Mouse (Mus musculus): ENCODE data around the gene Galp. TPM values are rescaled to one million over a fixed set of nuclear protein-coding genes. Genes with fewer than 3 reads are reported as not detected.
"Not testable (repeated sequence)": the region's sequence is repeated elsewhere in the genome, so short reads cannot be mapped to it uniquely, and the experiment has no call there.

Gene Galp
- polyA plus RNA-seq, 1 experiment, result not detected

- peak overlapping the region; percentile 95 for H3K4me3 ChIP-seq (ENCODE audit: insufficient read depth, low read length)
- no peaks in the 10 kb centered on the region for H3K4me1 ChIP-seq (ENCODE audit: control insufficient read depth, insufficient read depth, low read length)
- TF ChIP-seq CTCF (IDR thresholded peaks at IDR 0.05; ENCODE audit: borderline replicate concordance, insufficient read depth, low read length), result no peak
- TF ChIP-seq POLR2A (IDR thresholded peaks at IDR 0.05; ENCODE audit: low read depth, low read length), result 0 out of 2 replicates have a peak, but pooled peaks have one; percentile 8
- H3K27ac ChIP-seq (ENCODE audit: insufficient read depth, low read length), result 0 out of 2 replicates have a peak overlapping the region, but pooled peaks have one; percentile 19
Measured at GRCm38 (mm10) chr7:6172674-6173244, 24.1 kb upstream of the Galp start.

GRCm38 (mm10) chr7:6173872-6174271, 23.0 kb upstream of the Galp start:
- H3K27ac ChIP-seq (ENCODE audit: insufficient read depth, low read length), result no peak overlapping the region
- TF ChIP-seq POLR2A (IDR thresholded peaks at IDR 0.05; ENCODE audit: low read depth, low read length) (no peak), CTCF (IDR thresholded peaks at IDR 0.05; ENCODE audit: borderline replicate concordance, insufficient read depth, low read length) (no peak)
- H3K4me3 ChIP-seq (ENCODE audit: insufficient read depth, low read length), result no peak overlapping the region
- no peaks in the 10 kb centered on the region for H3K4me1 ChIP-seq (ENCODE audit: control insufficient read depth, insufficient read depth, low read length)

GRCm38 (mm10) chr7:6174365-6174987, 22.4 kb upstream of the Galp start:
- H3K27ac ChIP-seq (ENCODE audit: insufficient read depth, low read length); H3K4me1 ChIP-seq (ENCODE audit: control insufficient read depth, insufficient read depth, low read length); H3K4me3 ChIP-seq (ENCODE audit: insufficient read depth, low read length): not testable (repeated sequence)

GRCm38 (mm10) chr7:6179013-6179412, 17.9 kb upstream of the Galp start:
- H3K4me3 ChIP-seq (ENCODE audit: insufficient read depth, low read length), result no peak overlapping the region
- H3K4me1 ChIP-seq (ENCODE audit: control insufficient read depth, insufficient read depth, low read length), result no peaks in the 10 kb centered on the region
- TF ChIP-seq POLR2A (IDR thresholded peaks at IDR 0.05; ENCODE audit: low read depth, low read length) (no peak), CTCF (IDR thresholded peaks at IDR 0.05; ENCODE audit: borderline replicate concordance, insufficient read depth, low read length) (no peak)
- no peak overlapping the region for H3K27ac ChIP-seq (ENCODE audit: insufficient read depth, low read length)

GRCm38 (mm10) chr7:6182882-6183281, 14.0 kb upstream of the Galp start:
- H3K27ac ChIP-seq (ENCODE audit: insufficient read depth, low read length), result no peak overlapping the region
- TF ChIP-seq CTCF (IDR thresholded peaks at IDR 0.05; ENCODE audit: borderline replicate concordance, insufficient read depth, low read length) (no peak), POLR2A (IDR thresholded peaks at IDR 0.05; ENCODE audit: low read depth, low read length) (no peak)
- no peak overlapping the region for H3K4me3 ChIP-seq (ENCODE audit: insufficient read depth, low read length)
- H3K4me1 ChIP-seq (ENCODE audit: control insufficient read depth, insufficient read depth, low read length), result peaks cover 4% of the 10 kb centered on the region; the same call in 1 of the 2 replicates

- H3K4me3 ChIP-seq (ENCODE audit: insufficient read depth, low read length), result no peak overlapping the region
- no peak overlapping the region for H3K27ac ChIP-seq (ENCODE audit: insufficient read depth, low read length)
- no peak for TF ChIP-seq POLR2A (IDR thresholded peaks at IDR 0.05; ENCODE audit: low read depth, low read length)
- TF ChIP-seq CTCF (IDR thresholded peaks at IDR 0.05; ENCODE audit: borderline replicate concordance, insufficient read depth, low read length), result no peak
- peaks cover 4% of the 10 kb centered on the region; the same call in 1 of the 2 replicates for H3K4me1 ChIP-seq (ENCODE audit: control insufficient read depth, insufficient read depth, low read length)
Measured at GRCm38 (mm10) chr7:6183802-6184201, 13.1 kb upstream of the Galp start.

- peaks cover 4% of the 10 kb centered on the region; the same call in 1 of the 2 replicates for H3K4me1 ChIP-seq (ENCODE audit: control insufficient read depth, insufficient read depth, low read length)
- H3K4me3 ChIP-seq (ENCODE audit: insufficient read depth, low read length), result no peak overlapping the region
- no peak for TF ChIP-seq CTCF (IDR thresholded peaks at IDR 0.05; ENCODE audit: borderline replicate concordance, insufficient read depth, low read length)
- TF ChIP-seq POLR2A (IDR thresholded peaks at IDR 0.05; ENCODE audit: low read depth, low read length), result no peak
- no peak overlapping the region for H3K27ac ChIP-seq (ENCODE audit: insufficient read depth, low read length)
Measured at GRCm38 (mm10) chr7:6184521-6184920, 12.4 kb upstream of the Galp start.

GRCm38 (mm10) chr7:6185391-6185790, 11.5 kb upstream of the Galp start:
- H3K4me3 ChIP-seq (ENCODE audit: insufficient read depth, low read length), result no peak overlapping the region
- peak overlapping the region; percentile 84 for H3K27ac ChIP-seq (ENCODE audit: insufficient read depth, low read length)
- TF ChIP-seq POLR2A (IDR thresholded peaks at IDR 0.05; ENCODE audit: low read depth, low read length), result no peak
- no peak for TF ChIP-seq CTCF (IDR thresholded peaks at IDR 0.05; ENCODE audit: borderline replicate concordance, insufficient read depth, low read length)
- peaks cover 4% of the 10 kb centered on the region; the same call in 1 of the 2 replicates for H3K4me1 ChIP-seq (ENCODE audit: control insufficient read depth, insufficient read depth, low read length)

GRCm38 (mm10) chr7:6186176-6186575, 10.7 kb upstream of the Galp start:
- TF ChIP-seq CTCF (IDR thresholded peaks at IDR 0.05; ENCODE audit: borderline replicate concordance, insufficient read depth, low read length), result no peak
- Histone ChIP-seq H3K4me3 (ENCODE audit: insufficient read depth, low read length) (no peak overlapping the region), H3K27ac (ENCODE audit: insufficient read depth, low read length) (peak overlapping the region; percentile 84; the same call in 1 of the 2 replicates), H3K4me1 (ENCODE audit: control insufficient read depth, insufficient read depth, low read length) (peaks cover 4% of the 10 kb centered on the region; the same call in 1 of the 2 replicates)

- no peak overlapping the region for H3K4me3 ChIP-seq (ENCODE audit: insufficient read depth, low read length)
- H3K27ac ChIP-seq (ENCODE audit: insufficient read depth, low read length), result no peak overlapping the region
- TF ChIP-seq CTCF (IDR thresholded peaks at IDR 0.05; ENCODE audit: borderline replicate concordance, insufficient read depth, low read length) (no peak), POLR2A (IDR thresholded peaks at IDR 0.05; ENCODE audit: low read depth, low read length) (no peak)
- peaks cover 4% of the 10 kb centered on the region; the same call in 1 of the 2 replicates for H3K4me1 ChIP-seq (ENCODE audit: control insufficient read depth, insufficient read depth, low read length)
Measured at GRCm38 (mm10) chr7:6186756-6187155, 10.1 kb upstream of the Galp start.
